Mouse (Mus musculus) lung, adult 2 months (tissue): ENCODE results near the gene Rtkn2.

ENCODE experiments used
- CTCF ChIP-seq: fragments of 200-500 bp; IDR thresholded peaks from 2 replicates; pipeline ENCODE4 v1.5.1; 2011; ENCODE audit warnings: mild to moderate bottlenecking, low read length, control low read depth; ENCODE audit not compliant: insufficient read depth
- POLR2A ChIP-seq: fragments of 200-500 bp; IDR thresholded peaks from 2 replicates; pipeline ENCODE4 v1.6.1; 2011; ENCODE audit warnings: low read depth, mild to moderate bottlenecking, control low read depth, low read length, borderline replicate concordance; ENCODE audit errors: extremely low read depth

DNA sequence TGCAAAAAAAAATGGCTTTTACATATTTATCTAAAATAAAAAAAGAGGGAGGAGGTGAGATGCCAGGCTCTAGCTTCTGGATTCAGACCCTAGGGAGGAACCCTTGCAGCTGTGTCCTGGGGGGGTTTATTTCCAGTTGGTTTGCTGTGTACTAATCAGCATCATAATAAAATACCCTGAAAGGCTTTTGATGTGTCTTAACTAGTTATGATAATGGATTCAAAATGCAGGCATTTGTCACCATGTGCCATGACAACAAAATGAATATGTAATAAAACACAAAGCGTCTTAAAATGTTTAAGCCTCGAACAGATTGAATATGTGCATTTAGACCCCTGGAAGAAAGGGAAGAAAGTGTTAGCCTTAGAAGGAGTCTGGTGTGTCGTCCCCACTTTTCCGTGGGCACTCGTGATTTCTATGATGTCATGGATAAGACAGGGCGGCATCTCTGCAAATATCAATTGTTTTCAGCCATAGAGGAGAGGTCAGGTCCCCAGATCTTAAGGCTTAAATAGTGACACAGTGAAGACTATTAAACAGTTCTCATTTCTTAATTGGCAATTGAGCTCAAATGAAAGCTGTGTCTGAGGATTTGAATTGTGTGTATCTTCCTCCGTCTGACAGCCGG is 59.7 kb downstream of the Rtkn2 start:
- no peak for TF ChIP-seq POLR2A
- no peak for TF ChIP-seq CTCF
